Mouse (Mus musculus) CD8-positive naive resting alpha-beta T cell, adult 57 days (primary cell): ENCODE measurements around the gene Rc3h1. TPM values are rescaled to one million over a fixed set of nuclear protein-coding genes. Genes with fewer than 3 reads are reported as not detected.

Experiments
- total RNA-seq: library from RNA; stranded (reverse); gene quantifications from one replicate; pipeline ENCODE4 v1.2.4, GENCODE M21; 2023

The Rc3h1 gene
- total RNA-seq: 75.6 TPM

DNA sequence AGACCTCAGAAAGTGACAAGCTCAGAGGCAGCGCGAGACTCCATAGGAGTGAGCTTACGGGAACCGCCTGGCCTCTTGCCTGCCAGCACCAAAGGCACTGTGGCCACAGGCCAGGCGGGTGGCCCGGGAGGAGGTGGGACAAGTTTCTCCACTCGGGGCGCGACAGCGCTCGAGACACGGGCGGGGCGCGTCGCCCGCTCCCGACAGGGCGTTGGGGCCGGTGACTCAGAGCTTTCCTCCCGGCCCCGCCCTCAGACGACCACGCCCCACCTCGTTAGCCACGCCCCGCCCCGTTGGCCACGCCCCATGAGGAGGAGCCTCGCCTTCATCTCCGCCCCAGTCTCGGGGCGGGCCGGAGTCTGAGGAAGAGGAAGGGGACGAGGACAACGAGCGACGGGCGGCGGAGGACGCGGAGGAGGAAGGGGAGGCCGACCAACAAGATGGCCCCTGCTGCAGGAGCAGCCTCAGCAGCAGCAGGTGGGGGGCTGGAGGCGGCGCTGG, at the start of gene Rc3h1:
Gene Rc3h1, plus strand, starts transcription at position 362 of the 501 bp plus-strand sequence.

DNA sequence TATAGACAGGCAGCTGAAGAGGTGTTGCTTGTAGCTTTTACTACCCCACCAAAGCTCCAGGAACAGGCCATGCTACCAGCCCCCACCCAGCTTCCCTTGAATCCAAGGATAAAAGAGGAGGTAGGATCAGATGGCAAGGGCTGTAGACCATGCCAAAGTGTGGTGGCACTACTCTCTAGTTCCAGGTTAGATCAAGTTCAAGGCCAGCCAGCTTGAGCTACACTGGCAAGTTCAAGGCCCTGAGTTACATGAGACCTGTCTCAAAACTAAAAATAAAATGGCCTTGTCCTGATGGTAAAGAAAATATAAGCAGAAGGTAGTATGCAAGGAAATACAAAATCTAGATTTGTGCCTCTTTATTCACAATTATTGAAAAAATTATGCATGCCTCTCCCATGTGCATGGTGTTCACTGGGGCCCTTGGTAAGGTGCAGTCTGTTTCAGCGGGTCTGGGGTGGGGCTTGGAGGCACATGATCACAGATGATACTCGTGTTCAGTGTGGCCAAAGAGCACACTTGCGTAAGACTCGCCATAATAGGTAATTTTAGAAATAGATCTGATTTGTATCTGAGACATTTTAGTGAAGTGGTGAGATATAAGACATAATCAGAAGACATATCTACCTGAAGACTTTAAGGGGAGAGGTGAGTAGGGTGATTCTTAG, 72.0 kb downstream of the Rc3h1 start, which contains the start of gene Serpinc1:
Gene Serpinc1, plus strand, starts transcription at position 515 of the 665 bp plus-strand sequence.

Other genes starting within 250 kb of the Rc3h1 start
- gene Rabgap1l, start 113.2 kb upstream of the Rc3h1 start, total RNA-seq: 198 TPM
- gene Serpinc1, start 72.2 kb downstream of the Rc3h1 start, total RNA-seq: 5.1 TPM
- gene Zbtb37, start 128.4 kb downstream of the Rc3h1 start, total RNA-seq: 33.4 TPM
- gene Dars2, start 164.2 kb downstream of the Rc3h1 start, total RNA-seq: 14.5 TPM
- 8.7 TPM for gene Cenpl, start 164.3 kb downstream of the Rc3h1 start, total RNA-seq
- gene Klhl20, start 225.1 kb downstream of the Rc3h1 start, total RNA-seq: 25.8 TPM
- gene Ankrd45, start 236.3 kb downstream of the Rc3h1 start, total RNA-seq: not detected